Mouse (Mus musculus): ENCODE measurements at regions not wholly inside any gene's neighbourhood (a gene's known extent, or its start where the extent isn't known, plus 50 kb on each side); places are given as distances from the start of the nearest gene placed in this dataset.

- TF ChIP-seq GATA1 (IDR thresholded peaks at IDR 0.05; ENCODE audit: borderline replicate concordance, low read length), result no peak
- TF ChIP-seq FLI1 (IDR thresholded peaks at IDR 0.05; ENCODE audit: low read length), result no peak
- Histone ChIP-seq H3K36me3 (replicated peaks; ENCODE audit: low read length) (no peaks in the 10 kb centered on the region), H3K9me3 (no peaks in the 10 kb centered on the region), H3K4me1 (no peaks in the 10 kb centered on the region), H3K27me3 (replicated peaks) (no peaks in the 10 kb centered on the region), H3K4me3 (replicated peaks) (no peak overlapping the region)
Observed at GRCm38 (mm10) chr3:22990136-22990820, 913.8 kb downstream of the Tbl1xr1 start.

GRCm38 (mm10) chr3:22995228-22995627 lies 918.8 kb downstream of the Tbl1xr1 start:
- no peaks in the 10 kb centered on the region for H3K27me3 ChIP-seq (replicated peaks)
- no peaks in the 10 kb centered on the region for H3K9me3 ChIP-seq
- H3K36me3 ChIP-seq (replicated peaks; ENCODE audit: low read length), result no peaks in the 10 kb centered on the region
- no peak overlapping the region for H3K4me3 ChIP-seq (replicated peaks)
- H3K4me1 ChIP-seq, result no peaks in the 10 kb centered on the region
- TF ChIP-seq GATA1 (IDR thresholded peaks at IDR 0.05; ENCODE audit: borderline replicate concordance, low read length), result no peak
- TF ChIP-seq FLI1 (IDR thresholded peaks at IDR 0.05; ENCODE audit: low read length), result no peak

- no peak for TF ChIP-seq FLI1 (IDR thresholded peaks at IDR 0.05; ENCODE audit: low read length)
- TF ChIP-seq GATA1 (IDR thresholded peaks at IDR 0.05; ENCODE audit: borderline replicate concordance, low read length), result no peak
- Histone ChIP-seq H3K4me1 (no peaks in the 10 kb centered on the region), H3K36me3 (replicated peaks; ENCODE audit: low read length) (no peaks in the 10 kb centered on the region), H3K27me3 (replicated peaks) (no peaks in the 10 kb centered on the region), H3K4me3 (replicated peaks) (no peak overlapping the region), H3K9me3 (no peaks in the 10 kb centered on the region)
Observed at GRCm38 (mm10) chr3:22995833-22996232, 919.4 kb downstream of the Tbl1xr1 start.

- Histone ChIP-seq H3K4me1 (no peaks in the 10 kb centered on the region), H3K4me3 (replicated peaks) (no peak overlapping the region), H3K9me3 (no peaks in the 10 kb centered on the region), H3K27me3 (replicated peaks) (no peaks in the 10 kb centered on the region), H3K36me3 (replicated peaks; ENCODE audit: low read length) (no peaks in the 10 kb centered on the region)
- TF ChIP-seq GATA1 (IDR thresholded peaks at IDR 0.05; ENCODE audit: borderline replicate concordance, low read length) (no peak), FLI1 (IDR thresholded peaks at IDR 0.05; ENCODE audit: low read length) (no peak)
Observed at GRCm38 (mm10) chr3:23001071-23001470, 924.6 kb downstream of the Tbl1xr1 start.

- TF ChIP-seq FLI1 (IDR thresholded peaks at IDR 0.05; ENCODE audit: low read length) (no peak), GATA1 (IDR thresholded peaks at IDR 0.05; ENCODE audit: borderline replicate concordance, low read length) (no peak)
- Histone ChIP-seq H3K27me3 (replicated peaks) (no peaks in the 10 kb centered on the region), H3K4me1 (no peaks in the 10 kb centered on the region), H3K4me3 (replicated peaks) (no peak overlapping the region), H3K9me3 (no peaks in the 10 kb centered on the region), H3K36me3 (replicated peaks; ENCODE audit: low read length) (no peaks in the 10 kb centered on the region)
Observed at GRCm38 (mm10) chr3:23032064-23032463, 955.6 kb downstream of the Tbl1xr1 start.

GRCm38 (mm10) chr3:23063180-23063965 lies 986.9 kb downstream of the Tbl1xr1 start:
- Histone ChIP-seq H3K4me1 (no peaks in the 10 kb centered on the region), H3K4me3 (replicated peaks) (no peak overlapping the region), H3K36me3 (replicated peaks; ENCODE audit: low read length) (no peaks in the 10 kb centered on the region), H3K27me3 (replicated peaks) (no peaks in the 10 kb centered on the region), H3K9me3 (peaks cover 4% of the 10 kb centered on the region; the same call in 1 of the 2 replicates)
- TF ChIP-seq GATA1 (IDR thresholded peaks at IDR 0.05; ENCODE audit: borderline replicate concordance, low read length) (no peak), FLI1 (IDR thresholded peaks at IDR 0.05; ENCODE audit: low read length) (no peak)

- TF ChIP-seq FLI1 (IDR thresholded peaks at IDR 0.05; ENCODE audit: low read length) (no peak), GATA1 (IDR thresholded peaks at IDR 0.05; ENCODE audit: borderline replicate concordance, low read length) (no peak)
- H3K9me3 ChIP-seq, result no peaks in the 10 kb centered on the region
- no peaks in the 10 kb centered on the region for H3K4me1 ChIP-seq
- H3K4me3 ChIP-seq (replicated peaks), result no peak overlapping the region
- no peaks in the 10 kb centered on the region for H3K36me3 ChIP-seq (replicated peaks; ENCODE audit: low read length)
- H3K27me3 ChIP-seq (replicated peaks), result no peaks in the 10 kb centered on the region
Observed at GRCm38 (mm10) chr3:23071486-23071885, 995.0 kb downstream of the Tbl1xr1 start.
